Mouse (Mus musculus) testis, adult 2 months (tissue): Measurements from ENCODE around the gene Plscr4. TPM values are rescaled to one million over a fixed set of nuclear protein-coding genes. Genes with fewer than 3 reads are reported as not detected.

Experiments
- H3K27ac ChIP-seq: fragments of 200-500 bp; 2 replicates; pipeline ENCODE4 v1.5.1; 2012; ENCODE audit warnings: low read depth, low read length; ENCODE audit not compliant: control insufficient read depth, insufficient read depth
- H3K27me3 ChIP-seq: fragments of 200-500 bp; 2 replicates; pipeline ENCODE4 v1.6.1; 2012; ENCODE audit warnings: mild to moderate bottlenecking, low read length, moderate library complexity; ENCODE audit not compliant: control insufficient read depth, insufficient read depth
- H3K36me3 ChIP-seq: fragments of 200-500 bp; 2 replicates; pipeline ENCODE4 v1.6.1; 2012; ENCODE audit warnings: mild to moderate bottlenecking, low read length; ENCODE audit not compliant: control insufficient read depth, insufficient read depth
- H3K4me1 ChIP-seq: fragments of 200-500 bp; 2 replicates; pipeline ENCODE4 v1.6.1; 2012; ENCODE audit warnings: low read length; ENCODE audit not compliant: control insufficient read depth, insufficient read depth
- H3K4me3 ChIP-seq: fragments of 200-500 bp; 2 replicates; pipeline ENCODE4 v1.5.1; 2012; ENCODE audit warnings: low read depth, mild to moderate bottlenecking, low read length, moderate library complexity, mixed read lengths; ENCODE audit not compliant: control insufficient read depth
- CTCF ChIP-seq: fragments of 200-500 bp; IDR thresholded peaks from 2 replicates; pipeline ENCODE4 v1.5.1; 2012; ENCODE audit warnings: low read depth, mild to moderate bottlenecking, inconsistent platforms, low read length, moderate library complexity; ENCODE audit not compliant: control insufficient read depth, insufficient read depth, insufficient replicate concordance
- POLR2A ChIP-seq: fragments of 200-500 bp; IDR thresholded peaks from 2 replicates; pipeline ENCODE4 v1.6.1; 2012; ENCODE audit warnings: low read depth, mild to moderate bottlenecking, inconsistent platforms, low read length, moderate library complexity; ENCODE audit not compliant: control insufficient read depth
- polyA plus RNA-seq: library from polyadenylated mRNA; depleted of rRNA; stranded (reverse); fragments of >200 nt; gene quantifications from 2 replicates; pipeline ENCODE4 v1.2.3, GENCODE M21; 2012; rRNA removed

Plscr4 gene
- polyA plus RNA-seq = 1.1 and 1.2 TPM in 2 replicates

DNA sequence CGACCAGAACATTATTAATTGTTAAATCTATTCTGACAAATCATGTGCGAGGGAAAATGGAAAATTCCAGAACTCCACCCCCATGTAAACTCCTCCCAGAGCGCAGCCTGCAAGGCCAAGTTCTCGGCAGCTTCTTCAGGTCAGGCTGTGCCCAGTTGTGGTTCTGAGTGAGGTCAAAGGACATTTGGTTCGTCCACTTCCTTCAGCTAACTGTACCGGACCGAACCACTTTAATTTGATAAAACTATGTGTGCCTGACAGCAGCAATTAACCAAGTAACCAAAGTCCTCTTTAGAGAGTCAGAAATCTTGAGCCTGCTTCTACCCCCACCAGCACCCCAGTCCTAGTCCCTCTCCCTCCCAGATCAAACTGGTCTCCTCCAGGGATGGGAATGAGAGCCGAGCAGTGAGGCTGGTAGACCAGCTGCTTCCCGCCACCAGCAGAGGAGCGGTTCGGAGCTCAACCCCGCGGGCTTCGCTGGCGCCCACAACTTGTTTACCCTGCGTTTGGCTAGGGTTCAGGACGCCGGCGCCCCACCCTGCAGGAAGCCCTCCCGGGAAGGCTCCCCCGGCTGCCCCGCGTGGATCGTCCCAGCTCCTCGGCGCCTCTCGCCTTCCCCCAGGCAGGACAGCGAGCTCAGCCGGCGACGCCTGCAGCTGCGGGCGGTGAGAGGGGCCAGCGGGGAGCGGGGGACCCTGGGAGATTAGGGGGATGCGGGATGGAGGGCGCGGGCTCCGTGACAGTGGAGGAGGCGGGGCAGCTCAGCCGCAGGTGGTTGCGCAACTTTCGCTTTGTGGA is at the start of gene Plscr4:
TSS of gene Plscr4 (plus strand) at position 113 of the 798 bp plus-strand sequence.
- peak within 1 kb of the TSS; percentile 85 for H3K27ac ChIP-seq
- H3K4me3 ChIP-seq = peak within 1 kb of the TSS; percentile 59
- no peaks in the 10 kb centered on the region for H3K36me3 ChIP-seq
- peaks cover 3% of the 10 kb centered on the region for H3K4me1 ChIP-seq
- no peak for TF ChIP-seq POLR2A
- no peak for TF ChIP-seq CTCF
- no peaks in the 10 kb centered on the region for H3K27me3 ChIP-seq

DNA sequence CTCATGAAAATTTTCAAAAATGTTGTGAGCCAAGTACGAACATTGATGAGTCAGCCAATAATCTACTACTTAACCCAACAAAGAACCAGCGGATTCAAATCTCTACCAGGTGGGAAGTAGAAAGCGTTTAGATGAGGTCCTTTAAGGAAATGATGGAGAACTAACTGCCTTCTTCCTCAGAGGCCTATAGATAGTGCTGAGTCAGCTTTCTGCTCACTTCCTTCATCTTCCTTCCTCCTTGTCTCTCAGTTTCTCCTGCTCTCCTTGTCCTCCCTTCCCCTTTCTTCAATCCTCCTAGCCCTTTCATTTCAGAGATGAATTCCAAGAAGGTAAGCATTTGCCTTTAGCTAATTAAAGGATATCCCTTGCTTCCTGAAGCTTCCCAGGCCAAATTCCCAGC is 46.9 kb upstream of the Plscr4 start:
- TF ChIP-seq CTCF (no peak), POLR2A (no peak)
- H3K27me3 ChIP-seq = no peaks in the 10 kb centered on the region
- no peaks in the 10 kb centered on the region for H3K36me3 ChIP-seq
- H3K27ac ChIP-seq = no peak overlapping the region
- H3K4me1 ChIP-seq = no peaks in the 10 kb centered on the region
- no peak overlapping the region for H3K4me3 ChIP-seq

DNA sequence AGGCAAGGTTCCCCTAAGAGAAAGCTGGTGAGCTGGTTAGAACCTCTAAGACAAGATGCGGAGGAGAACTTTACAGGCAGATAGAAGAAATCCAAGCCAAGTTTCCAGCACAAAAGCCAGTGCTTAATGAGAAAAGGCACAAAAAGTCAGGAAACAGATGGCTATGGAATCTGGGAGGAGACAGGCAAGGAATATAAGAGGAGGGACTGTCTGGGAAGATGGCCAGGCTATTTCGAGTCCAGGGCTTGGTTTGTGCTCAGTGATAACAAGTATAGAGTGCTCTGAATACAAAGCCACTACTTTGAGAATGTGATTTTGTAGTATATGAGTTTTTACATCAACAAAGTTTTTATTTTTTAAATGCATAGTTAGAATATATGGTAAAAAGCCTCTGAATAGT is 45.1 kb upstream of the Plscr4 start:
- Histone ChIP-seq H3K27ac (no peak overlapping the region), H3K4me3 (no peak overlapping the region), H3K4me1 (no peaks in the 10 kb centered on the region), H3K27me3 (no peaks in the 10 kb centered on the region), H3K36me3 (no peaks in the 10 kb centered on the region)
- no peak for TF ChIP-seq POLR2A
- TF ChIP-seq CTCF = no peak

DNA sequence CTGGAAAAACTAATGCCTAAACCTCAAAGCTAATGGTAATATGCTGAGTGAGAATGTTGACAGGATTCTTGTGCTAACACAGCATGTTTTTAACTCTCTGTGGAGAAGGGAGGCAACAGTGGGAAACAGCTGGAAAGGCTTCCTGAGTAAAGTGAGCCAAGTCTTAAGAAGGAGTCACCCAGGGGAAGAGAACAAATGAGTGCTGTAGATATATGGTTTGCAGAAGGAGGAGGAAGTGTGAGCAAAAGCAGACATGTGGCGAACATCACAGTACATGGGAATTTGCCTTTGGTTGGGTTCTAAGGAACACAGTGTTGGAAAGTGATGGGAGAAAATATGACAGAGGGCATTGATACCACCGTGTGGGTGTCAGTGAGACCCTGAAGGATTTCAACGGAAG is 43.5 kb upstream of the Plscr4 start:
- no peaks in the 10 kb centered on the region for H3K27me3 ChIP-seq
- TF ChIP-seq POLR2A (no peak), CTCF (no peak)
- no peak overlapping the region for H3K4me3 ChIP-seq
- H3K36me3 ChIP-seq = no peaks in the 10 kb centered on the region
- H3K27ac ChIP-seq = no peak overlapping the region
- H3K4me1 ChIP-seq = no peaks in the 10 kb centered on the region

DNA sequence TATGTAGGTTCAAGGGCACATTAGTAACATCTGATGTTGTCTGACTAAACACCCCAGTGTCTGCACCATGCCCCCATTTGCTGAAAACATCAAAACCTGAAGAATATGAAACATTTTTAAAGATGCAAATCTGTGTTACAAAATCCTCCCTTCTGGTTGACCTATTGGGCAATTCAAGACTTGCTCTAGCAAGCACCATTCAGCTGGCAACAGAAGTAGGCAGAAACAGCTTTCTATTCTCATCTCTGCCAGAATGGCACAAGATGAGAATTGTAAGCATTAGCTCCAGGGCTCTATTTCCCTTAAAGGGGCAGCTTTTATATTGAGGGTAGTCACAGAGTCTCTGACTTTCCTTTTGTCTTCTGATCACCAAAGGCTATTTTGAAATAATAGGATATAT is 19.4 kb upstream of the Plscr4 start:
- no peaks in the 10 kb centered on the region for H3K4me1 ChIP-seq
- no peak for TF ChIP-seq CTCF
- no peak for TF ChIP-seq POLR2A
- no peak overlapping the region for H3K4me3 ChIP-seq
- no peaks in the 10 kb centered on the region for H3K27me3 ChIP-seq
- no peaks in the 10 kb centered on the region for H3K36me3 ChIP-seq
- H3K27ac ChIP-seq = no peak overlapping the region

DNA sequence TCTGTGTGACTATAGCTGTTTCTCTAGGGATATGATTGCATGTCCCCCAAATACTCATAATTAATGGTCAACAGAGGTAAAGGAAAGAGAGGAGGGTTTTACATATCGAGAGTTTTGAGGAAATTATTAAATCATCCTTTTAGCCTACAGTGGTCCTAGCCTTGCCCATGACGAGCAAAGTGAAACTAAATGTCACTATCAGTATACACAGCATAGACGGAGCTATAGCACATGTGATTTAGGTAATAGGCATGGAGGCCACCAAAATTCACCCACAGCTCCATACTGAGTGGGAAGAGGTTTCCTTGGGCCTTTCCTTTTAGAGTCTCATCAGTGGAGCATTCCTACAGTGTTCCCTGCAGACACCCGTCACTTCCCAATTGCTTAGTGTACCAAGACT is 15.7 kb upstream of the Plscr4 start:
- H3K4me1 ChIP-seq = no peaks in the 10 kb centered on the region
- TF ChIP-seq POLR2A = no peak
- TF ChIP-seq CTCF = no peak
- no peak overlapping the region for H3K4me3 ChIP-seq
- H3K36me3 ChIP-seq = no peaks in the 10 kb centered on the region
- no peak overlapping the region for H3K27ac ChIP-seq
- no peaks in the 10 kb centered on the region for H3K27me3 ChIP-seq

DNA sequence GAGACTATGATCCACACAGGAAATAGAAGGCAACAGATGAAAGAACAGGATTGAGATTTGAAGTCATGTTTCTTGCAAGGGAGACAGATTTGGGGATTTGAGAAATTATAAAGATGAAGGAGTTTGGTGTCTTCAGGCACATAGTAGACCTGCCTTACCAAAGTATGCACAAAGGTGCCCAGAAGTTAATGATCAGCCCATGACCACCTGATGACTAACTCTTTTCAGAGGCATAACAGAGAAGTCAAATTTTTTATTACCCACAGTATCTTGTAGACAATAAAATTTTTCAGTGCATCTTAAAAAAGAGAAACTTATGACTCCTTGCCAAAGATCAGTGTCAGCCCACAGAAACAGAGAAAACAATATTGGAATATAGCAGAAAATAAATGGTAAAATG is 12.6 kb upstream of the Plscr4 start:
- TF ChIP-seq CTCF (no peak), POLR2A (no peak)
- Histone ChIP-seq H3K4me1 (no peaks in the 10 kb centered on the region), H3K27ac (no peak overlapping the region), H3K4me3 (no peak overlapping the region), H3K27me3 (no peaks in the 10 kb centered on the region), H3K36me3 (no peaks in the 10 kb centered on the region)
